Mouse (Mus musculus): Measurements from ENCODE around the gene Vcan.

GRCm38 (mm10) chr13:89682254-89682653 lies 60.1 kb downstream of the Vcan start:
- TF ChIP-seq CTCF (IDR thresholded peaks at IDR 0.05) (no peak), EP300 (IDR thresholded peaks at IDR 0.05; ENCODE audit: insufficient read depth, low read depth, low read length) (no peak), POLR2A (IDR thresholded peaks at IDR 0.05; ENCODE audit: insufficient read depth, low read depth, low read length) (no peak)
